Mouse (Mus musculus) CD4-positive naive resting alpha-beta T cell, adult 57 days (primary cell): Measurements from ENCODE around the gene Tmem129. TPM values are rescaled to one million over a fixed set of nuclear protein-coding genes. Genes with fewer than 3 reads are reported as not detected.

Source experiments
- total RNA-seq: library from RNA; stranded (reverse); gene quantifications from one replicate; pipeline ENCODE4 v1.2.4, GENCODE M21; 2023

Tmem129 gene
- 7.2 TPM for total RNA-seq

DNA sequence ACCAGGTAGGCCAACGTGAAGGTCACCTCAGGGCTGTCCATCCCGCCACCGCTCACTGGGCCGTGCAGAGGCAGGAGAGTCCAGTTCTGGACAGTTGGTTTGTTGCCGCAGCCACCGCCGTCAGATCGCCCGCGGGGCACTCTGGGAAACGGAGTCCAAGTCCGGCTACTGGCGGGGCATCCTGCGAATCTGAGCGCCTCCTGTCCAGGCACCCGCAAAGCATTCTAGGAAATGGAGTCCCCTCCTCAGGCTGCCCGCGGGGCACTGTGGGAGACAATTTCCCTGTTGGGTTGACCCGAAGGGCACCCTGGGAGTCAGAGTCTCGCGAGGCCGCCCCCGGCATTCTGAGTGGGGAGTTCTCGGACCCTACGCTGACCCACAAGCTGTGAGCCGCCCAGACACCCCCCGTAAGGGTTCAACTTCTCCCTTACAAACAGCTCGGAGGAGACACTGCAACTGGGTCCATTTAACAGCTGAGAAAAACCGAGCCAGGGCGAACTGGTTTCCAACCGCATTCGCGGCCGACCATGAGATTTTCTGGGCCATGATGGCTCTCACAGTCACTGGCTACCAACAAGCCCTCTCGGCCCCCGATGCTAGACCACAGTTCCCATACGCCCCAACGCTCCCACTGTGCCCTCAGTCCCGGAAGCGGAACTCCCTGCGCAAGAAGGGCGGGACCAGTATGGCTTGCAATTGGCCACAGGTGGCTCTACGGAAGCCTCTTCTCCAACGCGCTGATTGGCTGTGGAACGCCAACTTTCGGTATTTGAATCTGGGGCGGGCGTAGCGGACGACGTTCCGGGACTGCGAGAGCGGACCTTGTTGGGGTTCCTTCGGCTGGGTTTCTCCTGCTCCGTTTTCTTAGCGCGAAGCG is at the start of gene Tmem129, which contains the start of gene Tacc3:
TSS of gene Tmem129 (minus strand) at position 630 of the 877 bp plus-strand sequence.
TSS of gene Tacc3 (plus strand) at position 342 of the 877 bp plus-strand sequence.

DNA sequence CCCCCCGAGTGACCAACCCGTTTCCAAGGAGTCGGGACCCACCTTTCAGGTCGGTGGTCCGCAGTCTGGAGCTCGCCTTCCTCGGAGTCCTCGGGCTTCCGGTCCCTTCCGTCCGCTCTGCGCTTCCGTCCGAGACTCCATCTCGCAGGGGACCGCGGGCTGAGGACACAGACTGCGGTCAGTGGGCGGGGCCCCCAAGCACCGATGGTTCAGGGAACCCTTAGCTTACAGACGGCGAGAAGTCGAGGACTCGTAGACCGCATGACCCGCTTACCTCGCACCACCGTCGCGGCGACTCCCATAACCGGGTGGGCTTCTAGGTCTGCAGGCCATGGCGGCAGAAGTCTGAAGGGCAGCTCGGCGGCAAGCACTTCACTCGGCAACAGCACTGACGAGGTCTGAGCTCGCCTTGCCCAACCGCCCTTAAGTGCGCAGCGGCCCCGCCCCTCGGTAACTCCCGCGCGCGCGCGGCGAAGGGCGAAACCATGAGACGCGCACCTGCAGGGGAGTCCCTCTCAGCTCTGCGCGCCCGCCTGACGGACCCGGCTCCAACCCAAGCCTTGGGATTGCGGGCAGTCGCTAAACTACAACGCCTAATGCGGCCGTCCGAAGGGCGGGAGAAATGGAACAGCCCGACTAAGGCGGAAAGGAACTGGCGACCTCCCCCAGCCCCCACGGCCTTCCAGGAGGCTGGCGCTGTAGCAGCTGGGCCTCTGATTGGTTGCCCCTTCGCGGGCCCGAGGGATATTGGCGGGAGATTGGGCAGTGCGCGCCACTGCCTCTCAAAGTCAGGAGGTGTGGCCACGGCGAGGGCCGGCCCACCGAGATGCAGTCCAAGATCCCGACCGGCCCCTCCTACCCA is 6.1 kb downstream of the Tmem129 start, which contains the start of gene Slbp:
TSS of gene Slbp (minus strand) at position 654 of the 862 bp plus-strand sequence.

DNA sequence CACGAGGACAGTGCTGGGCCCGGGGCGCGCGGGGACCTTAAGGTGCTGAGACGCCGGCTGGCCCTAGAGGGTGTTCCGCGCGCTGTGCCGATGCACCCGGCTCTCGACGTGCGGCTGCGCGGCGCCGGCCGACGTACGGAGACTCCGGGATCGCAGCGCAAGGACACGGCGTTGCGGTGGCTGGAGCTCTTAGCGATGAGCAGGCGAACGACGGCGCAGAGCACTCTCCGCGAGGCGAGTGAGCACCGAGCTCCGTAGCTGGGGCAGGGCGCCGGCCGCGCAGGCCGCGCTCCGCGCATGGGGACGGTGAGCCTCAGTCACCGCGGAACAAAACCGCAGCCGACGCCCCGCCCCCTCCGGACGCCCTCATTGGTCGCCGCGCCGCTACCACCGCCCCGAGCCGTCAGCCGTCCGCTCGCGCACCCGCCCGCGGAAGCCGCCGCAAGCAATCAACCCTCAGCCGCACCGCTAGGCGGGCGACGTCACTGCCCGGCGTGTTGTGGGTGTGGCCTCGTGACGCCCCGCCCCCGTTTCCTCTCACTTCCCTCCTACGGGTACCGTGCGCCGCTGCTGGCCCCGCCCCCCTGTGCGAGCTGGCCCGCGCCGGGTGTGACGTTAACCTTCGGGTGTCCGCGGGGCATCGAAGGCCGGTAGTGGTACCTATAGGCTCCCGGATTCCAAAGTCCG is 28.8 kb downstream of the Tmem129 start, which contains the start of the genes Fam53a and Gm9903:
TSS of gene Fam53a (minus strand) at position 335 of the 687 bp plus-strand sequence.
TSS of gene Gm9903 (plus strand) at position 625 of the 687 bp plus-strand sequence.

Other genes with a start within 250 kb of the Tmem129 start
- gene Nkx1-1, start 224.4 kb downstream of the Tmem129 start, total RNA-seq = not detected
- 45.3 TPM for gene Fam53a, start 28.8 kb downstream of the Tmem129 start, total RNA-seq
- 1.7 TPM for gene Gm9903, start 28.5 kb downstream of the Tmem129 start, total RNA-seq
- gene Slbp, start 5.8 kb downstream of the Tmem129 start, total RNA-seq = 87.3 TPM
- 7.6 TPM for gene Tacc3, start 288 bp downstream of the Tmem129 start, total RNA-seq
- not detected for gene Fgfr3, start 63.3 kb upstream of the Tmem129 start, total RNA-seq
- gene Letm1, start 124.4 kb upstream of the Tmem129 start, total RNA-seq = 83.0 TPM
- gene Nsd2, start 162.3 kb upstream of the Tmem129 start, total RNA-seq = 22.3 TPM